Mouse (Mus musculus): ENCODE data around the gene Gm14085. TPM values are rescaled to one million over a fixed set of nuclear protein-coding genes. Genes with fewer than 3 reads are reported as not detected.
A peak's percentile ranks its signal among the peaks of the same experiment; 100 is the strongest.

Gene Gm14085
- total RNA-seq, 2 experiments from 2014 or later: 0.19 TPM; not detected in 1

- DNase-seq (ENCODE audit: low spot score in 2 of 2): peak in 1 of 2 experiments; percentile 34
These were observed 73.6 kb downstream of the Gm14085 start for GRCm38 (mm10) chr2:122558317-122558716.

GRCm38 (mm10) chr2:122561221-122561620 is 76.5 kb downstream of the Gm14085 start:
- no peak for DNase-seq (ENCODE audit: low spot score in 2 of 2)

GRCm38 (mm10) chr2:122562251-122562650 is 77.5 kb downstream of the Gm14085 start:
- no peak for DNase-seq (ENCODE audit: low spot score in 2 of 2)

GRCm38 (mm10) chr2:122569439-122569838 is 84.7 kb downstream of the Gm14085 start:
- DNase-seq (ENCODE audit: low spot score in 2 of 2): peak; percentile 53 to 67

GRCm38 (mm10) chr2:122570430-122570829 is 85.7 kb downstream of the Gm14085 start:
- no peak for DNase-seq (ENCODE audit: low spot score in 2 of 2)

- DNase-seq (ENCODE audit: low spot score in 2 of 2): no peak
These were observed 86.6 kb downstream of the Gm14085 start for GRCm38 (mm10) chr2:122571326-122571725.

GRCm38 (mm10) chr2:122572438-122572837 is 87.7 kb downstream of the Gm14085 start:
- no peak for DNase-seq (ENCODE audit: low spot score in 2 of 2)

- peak; percentile 37 to 41 for DNase-seq (ENCODE audit: low spot score in 2 of 2)
These were observed 90.7 kb downstream of the Gm14085 start for GRCm38 (mm10) chr2:122575470-122575869.

GRCm38 (mm10) chr2:122576295-122576694 is 91.6 kb downstream of the Gm14085 start:
- DNase-seq (ENCODE audit: low spot score in 2 of 2): no peak

- DNase-seq (ENCODE audit: low spot score in 2 of 2): no peak
These were observed 92.6 kb downstream of the Gm14085 start for GRCm38 (mm10) chr2:122577316-122577715.

Other genes with a start within 250 kb of the Gm14085 start
- under 1 TPM in 1 of 2 experiments, not detected in 1; 0.13 TPM for gene Duox2, start 186.5 kb upstream of the Gm14085 start, total RNA-seq (2021)
- not detected for gene Duoxa2, start 186.0 kb upstream of the Gm14085 start, total RNA-seq (2021)
- gene Duoxa1, start 171.2 kb upstream of the Gm14085 start, total RNA-seq (2021): not detected
- gene Duox1, start 169.3 kb upstream of the Gm14085 start, total RNA-seq (2021): under 1 TPM in 1 of 2 experiments, not detected in 1; 0.07 TPM
- 10 to 100 TPM in 1 of 2 experiments, 1 to 10 TPM in 1; 6.4 to 10.4 TPM for gene Shf, start 115.8 kb upstream of the Gm14085 start, total RNA-seq (2021)
- gene Slc28a2, start 58.5 kb upstream of the Gm14085 start, total RNA-seq (2021): 1 to 10 TPM; 1.2 to 7.1 TPM
- gene Gatm, start 126.4 kb downstream of the Gm14085 start, total RNA-seq (2021): 1 to 10 TPM; 5.5 to 6.1 TPM
- gene AA467197, start 152.0 kb downstream of the Gm14085 start, total RNA-seq (2021): 1 to 10 TPM; 1.2 to 3.2 TPM
- 10 to 100 TPM; 26.3 to 32.9 TPM for gene Slc30a4, start 217.7 kb downstream of the Gm14085 start, total RNA-seq (2021)

Data from adrenal gland, adult 18-20 months (tissue).